Mouse (Mus musculus) kidney, postnatal 36 days (tissue): ENCODE measurements around the gene Ryr2.
"Not testable (repeated sequence)": the region's sequence is repeated elsewhere in the genome, so short reads cannot be mapped to it uniquely, and the experiment has no call there.

Experiments used
- DNase-seq, 2 experiments: peaks; one replicate each; pipeline ENCODE4 v3.0.0; 2021 to 2022; ENCODE audit warnings: mixed read lengths in 2 of 2

Ryr2 gene

GRCm38 (mm10) chr13:11745479-11745878 is 361.3 kb downstream of the Ryr2 start:
- DNase-seq: no peak

- no peak for DNase-seq
Observed at GRCm38 (mm10) chr13:11738211-11738610, 368.5 kb downstream of the Ryr2 start.

GRCm38 (mm10) chr13:11716216-11716615 is 390.5 kb downstream of the Ryr2 start:
- DNase-seq: no peak

GRCm38 (mm10) chr13:11709708-11710471 is 396.9 kb downstream of the Ryr2 start:
- no peak for DNase-seq

GRCm38 (mm10) chr13:11701721-11702120 is 405.0 kb downstream of the Ryr2 start:
- no peak for DNase-seq

GRCm38 (mm10) chr13:11696496-11696895 is 410.2 kb downstream of the Ryr2 start:
- DNase-seq: peak in 1 of 2 experiments; percentile 1

GRCm38 (mm10) chr13:11681802-11682201 is 424.9 kb downstream of the Ryr2 start:
- DNase-seq: no peak

- DNase-seq: no peak
Observed at GRCm38 (mm10) chr13:11662815-11663214, 443.9 kb downstream of the Ryr2 start.

GRCm38 (mm10) chr13:11644846-11645245 is 461.9 kb downstream of the Ryr2 start:
- no peak for DNase-seq

- DNase-seq: no peak
Observed at GRCm38 (mm10) chr13:11636383-11636782, 470.4 kb downstream of the Ryr2 start.

- no peak for DNase-seq
Observed at GRCm38 (mm10) chr13:11624513-11624912, 482.2 kb downstream of the Ryr2 start.

- no peak for DNase-seq
Observed at GRCm38 (mm10) chr13:11595431-11595830, 511.3 kb downstream of the Ryr2 start.

- DNase-seq: no peak
Observed at GRCm38 (mm10) chr13:11585283-11585682, 521.5 kb downstream of the Ryr2 start.

GRCm38 (mm10) chr13:11572552-11572951 is 534.2 kb downstream of the Ryr2 start:
- no peak for DNase-seq

- no peak for DNase-seq
Observed at GRCm38 (mm10) chr13:11567376-11567775, 539.4 kb downstream of the Ryr2 start.

- DNase-seq: no peak
Observed at GRCm38 (mm10) chr13:11566486-11566885, 540.3 kb downstream of the Ryr2 start.

- peak; percentile 37 to 81 for DNase-seq
Observed at GRCm38 (mm10) chr13:11563224-11564024, 543.3 kb downstream of the Ryr2 start.

GRCm38 (mm10) chr13:11549644-11550043 is 557.1 kb downstream of the Ryr2 start:
- DNase-seq: no peak

GRCm38 (mm10) chr13:11549136-11549535 is 557.6 kb downstream of the Ryr2 start:
- DNase-seq: not testable (repeated sequence)

GRCm38 (mm10) chr13:11545841-11546240 is 560.9 kb downstream of the Ryr2 start:
- peak in 1 of 2 experiments; percentile 10 for DNase-seq

- no peak for DNase-seq
Observed at GRCm38 (mm10) chr13:11542546-11542945, 564.2 kb downstream of the Ryr2 start.

- DNase-seq: no peak
Observed at GRCm38 (mm10) chr13:11536851-11537250, 569.9 kb downstream of the Ryr2 start.

- DNase-seq: no peak
Observed at GRCm38 (mm10) chr13:11535874-11536273, 570.9 kb downstream of the Ryr2 start.

- no peak for DNase-seq
Observed at GRCm38 (mm10) chr13:11533265-11533664, 573.5 kb downstream of the Ryr2 start.
